ENCODE assay signal across 23 mouse cellular contexts in the genomic region with DNA sequence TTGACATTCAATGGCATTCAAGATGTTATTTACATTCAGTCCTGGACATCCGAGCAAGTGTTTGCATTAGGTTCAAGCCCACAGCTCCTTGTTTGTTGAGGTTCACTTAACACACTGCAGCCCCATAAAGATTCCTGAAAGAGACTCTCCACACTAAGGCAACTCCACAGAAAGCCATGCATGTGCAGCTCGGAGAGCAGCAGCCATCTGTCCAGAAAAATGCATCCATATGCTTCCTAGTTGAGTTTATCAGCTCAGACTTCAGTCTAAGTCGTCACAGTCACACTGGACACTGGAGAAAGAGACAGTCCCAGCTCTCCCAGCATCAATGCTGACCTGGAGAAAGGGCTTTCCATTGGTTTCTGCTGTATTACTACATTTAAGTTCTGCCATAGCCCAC.
DNase-seq lines count a peak whose midpoint lies in the region; ATAC-seq lines count a peak whose summit lies in the region.
"Had no signal": no experiment of that assay in that cellular context is flagged by ENCODE, and none has a peak within 500 bp of the region (broad histone marks: within the 10 kb centered on the region; RNA-seq: fewer than 3 reads in every experiment).

No protein-coding gene starts in this region.

- H3K9me3 ChIP-seq in midbrain, embryonic 11.5 days (ENCODE audit: control insufficient read depth, low read length) = no peaks in the 10 kb centered on the region
- H3K9me3 ChIP-seq in midbrain, embryonic 13.5 days = no peaks in the 10 kb centered on the region
- H3K9me3 ChIP-seq: embryonic facial prominence, embryonic 13.5 days; forebrain, embryonic 12.5 days; heart, embryonic 13.5 days; hindbrain, embryonic 12.5 days had no signal

- no peak overlapping the region for H3K4me2 ChIP-seq in midbrain, embryonic 11.5 days
- no peak overlapping the region for H3K4me2 ChIP-seq in midbrain, embryonic 13.5 days (replicated peaks)
- H3K4me2 ChIP-seq: embryonic facial prominence, embryonic 13.5 days; forebrain, embryonic 12.5 days; heart, embryonic 13.5 days; hindbrain, embryonic 12.5 days had no signal

- H3K36me3 ChIP-seq in midbrain, embryonic 11.5 days (ENCODE audit: control insufficient read depth, insufficient read depth, low read length) = no peaks in the 10 kb centered on the region
- H3K36me3 ChIP-seq in midbrain, embryonic 13.5 days = no peaks in the 10 kb centered on the region
- H3K36me3 ChIP-seq: embryonic facial prominence, embryonic 13.5 days; forebrain, embryonic 12.5 days; G1E; heart, embryonic 13.5 days; hindbrain, embryonic 12.5 days had no signal

- no peak overlapping the region for H3K4me3 ChIP-seq in midbrain, embryonic 11.5 days (ENCODE audit: low read depth, low read length)
- no peak overlapping the region for H3K4me3 ChIP-seq in midbrain, embryonic 13.5 days (replicated peaks)
- H3K4me3 ChIP-seq: embryonic facial prominence, embryonic 13.5 days; forebrain, embryonic 12.5 days; gastrocnemius, adult 2 months; heart, embryonic 13.5 days; hindbrain, embryonic 12.5 days had no signal

- H3K27ac ChIP-seq in midbrain, embryonic 11.5 days (ENCODE audit: low read depth, low read length) = no peak overlapping the region
- no peak overlapping the region for H3K27ac ChIP-seq in midbrain, embryonic 13.5 days
- H3K27ac ChIP-seq: embryonic facial prominence, embryonic 13.5 days; forebrain, embryonic 12.5 days; gastrocnemius, adult 2 months; heart, embryonic 13.5 days; hindbrain, embryonic 12.5 days had no signal

- H3K4me1 ChIP-seq in midbrain, embryonic 11.5 days (ENCODE audit: control insufficient read depth, insufficient read depth, low read length) = no peaks in the 10 kb centered on the region
- H3K4me1 ChIP-seq in midbrain, embryonic 13.5 days (replicated peaks) = no peaks in the 10 kb centered on the region
- H3K4me1 ChIP-seq: embryonic facial prominence, embryonic 13.5 days; heart, embryonic 13.5 days; hindbrain, embryonic 12.5 days had no signal

- ATAC-seq in frontal cortex, adult (ENCODE audit: low TSS enrichment) = peak; percentile 81; the same call in 1 of the 2 replicates
- no peak for ATAC-seq in midbrain, embryonic 11.5 days (ENCODE audit: low FRiP score)
- no peak for ATAC-seq in midbrain, embryonic 13.5 days
- ATAC-seq: CD4-positive, CD25-positive, alpha-beta regulatory T cell, adult 4 months; forebrain, embryonic 16.5 days; hindbrain, embryonic 16.5 days had no signal

- no peak for DNase-seq in frontal cortex, postnatal 25 days (ENCODE audit: low spot score in 2 of 2)
- peak; percentile 22 for DNase-seq in layer of hippocampus, adult 9-11 months
- no peak for DNase-seq in layer of hippocampus, postnatal 25 days (ENCODE audit: extremely low spot score in 1 of 2, low spot score in 1 of 2)
- peak; percentile 76 for DNase-seq in midbrain, embryonic 11.5 days (ENCODE audit: low spot score, missing footprints)
- DNase-seq in embryo, embryonic 9.5 days (ENCODE audit: extremely low spot score) = no peak
- DNase-seq: adrenal gland, adult 8-10 months; adrenal gland, postnatal 36 days; B cell, adult 2 months; cerebellum, adult 11-12 months; cerebellum, adult 9-10 months; gastrocnemius, adult 2 months; gastrocnemius, postnatal 25 days; heart, postnatal 36 days had no signal

- 75% methylated on average over 3 of the region's 3 CpGs for WGBS in midbrain, embryonic 11.5 days
- 57% methylated on average over 3 of the region's 3 CpGs for WGBS in midbrain, embryonic 13.5 days

- H3K27me3 ChIP-seq in midbrain, embryonic 11.5 days (ENCODE audit: control insufficient read depth, insufficient read depth, low read length) = no peaks in the 10 kb centered on the region
- H3K27me3 ChIP-seq in midbrain, embryonic 13.5 days = no peaks in the 10 kb centered on the region
- H3K27me3 ChIP-seq: embryonic facial prominence, embryonic 13.5 days; forebrain, embryonic 12.5 days; heart, embryonic 13.5 days; hindbrain, embryonic 12.5 days had no signal

- no peak overlapping the region for H3K9ac ChIP-seq in midbrain, embryonic 11.5 days (ENCODE audit: low read length)
- no peak overlapping the region for H3K9ac ChIP-seq in midbrain, embryonic 13.5 days (replicated peaks)
- H3K9ac ChIP-seq: embryonic facial prominence, embryonic 13.5 days; forebrain, embryonic 12.5 days; heart, embryonic 13.5 days; hindbrain, embryonic 12.5 days had no signal

Comparison
In these comparisons a context has a peak if more than half of its experiments do, and no peak if none do; other contexts are left out.
1. DNase-seq: peak in layer of hippocampus, adult 9-11 months (single experiment) and midbrain, embryonic 11.5 days (single experiment); none in frontal cortex, postnatal 25 days (0 of 2), layer of hippocampus, postnatal 25 days (0 of 2) and embryo, embryonic 9.5 days (single experiment).